ENCODE assay signal across 12 mouse cellular contexts in genomic region chr2:103707056-103707776, GRCm38 (mm10). TPM values are rescaled to one million over a fixed set of nuclear protein-coding genes. Genes with fewer than 3 reads are reported as not detected.
DNase-seq lines count a peak whose midpoint lies in the region; ATAC-seq lines count a peak whose summit lies in the region.
"Had no signal": no experiment of that assay in that cellular context is flagged by ENCODE, and none has a peak within 500 bp of the region (broad histone marks: within the 10 kb centered on the region; RNA-seq: fewer than 3 reads in every experiment).

No protein-coding gene starts in this region.

- intact Hi-C loops in heart, postnatal 36 days (cut with DNase I) = no loop called here

- no peaks in the 10 kb centered on the region for H3K27me3 ChIP-seq in heart, embryonic 15.5 days
- H3K27me3 ChIP-seq in liver, embryonic 13.5 days = no peaks in the 10 kb centered on the region
- H3K27me3 ChIP-seq: midbrain, embryonic 15.5 days had no signal

- peaks cover 59% of the 10 kb centered on the region for H3K36me3 ChIP-seq in heart, embryonic 15.5 days
- H3K36me3 ChIP-seq in liver, embryonic 13.5 days = peaks cover 14% of the 10 kb centered on the region

- 66% methylated on average over 6 of the region's 6 CpGs for WGBS in heart, embryonic 15.5 days
- 47% methylated on average over 6 of the region's 6 CpGs for whole genome bisulfite sequencing in liver, embryonic 13.5 days (ENCODE audit: insufficient replicate concordance)

- H3K4me3 ChIP-seq in heart, embryonic 15.5 days = no peak overlapping the region
- no peak overlapping the region for H3K4me3 ChIP-seq in liver, embryonic 13.5 days (replicated peaks)
- H3K4me3 ChIP-seq: heart, adult 2 months; hindbrain, embryonic 10.5 days; midbrain, embryonic 15.5 days had no signal

- no peak overlapping the region for H3K4me2 ChIP-seq in heart, embryonic 15.5 days
- no peak overlapping the region for H3K4me2 ChIP-seq in liver, embryonic 13.5 days
- H3K4me2 ChIP-seq: midbrain, embryonic 15.5 days had no signal

- ATAC-seq in heart, embryonic 15.5 days (replicated peaks; ENCODE audit: insufficient number of reproducible peaks, insufficient read depth, low FRiP score, low read depth) = no peak
- peak; percentile 73 for ATAC-seq in liver, embryonic 13.5 days (ENCODE audit: low read depth)
- ATAC-seq: midbrain, embryonic 15.5 days had no signal

- H3K27ac ChIP-seq in heart, embryonic 15.5 days = peak overlapping the region; percentile 62; the same call in 1 of the 2 replicates
- no peak overlapping the region; the same call in 1 of the 2 replicates for H3K27ac ChIP-seq in liver, embryonic 13.5 days
- H3K27ac ChIP-seq: heart, adult 2 months; macrophage; midbrain, embryonic 15.5 days had no signal

- H3K9me3 ChIP-seq in heart, embryonic 15.5 days (replicated peaks) = no peaks in the 10 kb centered on the region
- no peaks in the 10 kb centered on the region for H3K9me3 ChIP-seq in liver, embryonic 13.5 days (replicated peaks)
- H3K9me3 ChIP-seq: hindbrain, embryonic 10.5 days; midbrain, embryonic 15.5 days had no signal

- H3K4me1 ChIP-seq in heart, embryonic 15.5 days (replicated peaks) = peaks cover 25% of the 10 kb centered on the region
- H3K4me1 ChIP-seq in liver, embryonic 13.5 days (replicated peaks) = peaks cover 30% of the 10 kb centered on the region

- no peak overlapping the region for H3K9ac ChIP-seq in heart, embryonic 15.5 days
- no peak overlapping the region for H3K9ac ChIP-seq in liver, embryonic 13.5 days
- H3K9ac ChIP-seq: midbrain, embryonic 15.5 days had no signal

- DNase-seq in heart, postnatal 36 days = no peak
- peak; percentile 26 for DNase-seq in thymus, postnatal 4 days
- DNase-seq in thymus, adult 18-20 months = no peak
- DNase-seq in liver, embryonic 13.5 days = peak; percentile 20
- DNase-seq in skeletal muscle tissue, adult 2 months (ENCODE audit: low read depth, low spot score) = peak; percentile 48
- DNase-seq in adrenal gland, postnatal 10 days = no peak
- DNase-seq in ovary, postnatal 10 days (ENCODE audit: low spot score) = no peak

RNA-seq across cellular contexts. Expression of gene Nat10, which starts 53.9 kb away (rescaled TPM):
- polyA plus RNA-seq in heart, embryonic 15.5 days (2015; fragmentation: Nextera tagmentation; extraction: Ambion mirVana) = 10.9 and 15.3 TPM in 2 replicates
- 10 to 100 TPM; 13.3 to 16.2 TPM for total RNA-seq in heart, postnatal 36 days (2021)
- 20.7 and 24.2 TPM in 2 replicates for polyA plus RNA-seq in liver, embryonic 13.5 days (2015; fragmentation: Nextera tagmentation; extraction: Ambion mirVana)
- 10 to 100 TPM; 28.3 to 49.3 TPM for total RNA-seq in adrenal gland, postnatal 10 days (2021)

Comparison
In these comparisons a context has a peak if more than half of its experiments do, and no peak if none do; other contexts are left out.
1. DNase-seq: peak in thymus, postnatal 4 days (single experiment), liver, embryonic 13.5 days (single experiment) and skeletal muscle tissue, adult 2 months (single experiment); none in heart, postnatal 36 days (0 of 2), thymus, adult 18-20 months (0 of 2), adrenal gland, postnatal 10 days (single experiment) and ovary, postnatal 10 days (single experiment).